Mouse (Mus musculus): ENCODE data around the gene Chil3. TPM values are rescaled to one million over a fixed set of nuclear protein-coding genes. Genes with fewer than 3 reads are reported as not detected.
"Not testable (repeated sequence)": the region's sequence is repeated elsewhere in the genome, so short reads cannot be mapped to it uniquely, and the experiment has no call there.

Chil3 gene
- total and polyA plus RNA-seq, 3 experiments, result not detected

- H3K4me3 ChIP-seq (replicated peaks in 1 of 3; ENCODE audit: low read depth in 2 of 3, low read length in 2 of 3, poor library complexity in 1 of 3); H3K27me3 ChIP-seq (replicated peaks); H3K4me1 ChIP-seq (ENCODE audit: control insufficient read depth in 1 of 2, insufficient read depth in 2 of 2); H3K9me3 ChIP-seq (replicated peaks; ENCODE audit: low read length); dilution Hi-C loops (cut with MboI; ENCODE audit: extremely low pct_ligation_motif_present, extremely low pct_unique_long_range_greater_than_20kb, low sequenced_read_pairs); H3K27ac ChIP-seq (ENCODE audit: insufficient read depth, low read depth); in situ Hi-C loops (cut with MboI; ENCODE audit: low pct_ligation_motif_present, low pct_unique_long_range_greater_than_20kb, low sequenced_read_pairs); DNase-seq (ENCODE audit: extremely low read depth); H3K79me2 ChIP-seq (replicated peaks; ENCODE audit: control insufficient read depth, extremely low read depth, insufficient read depth, poor library complexity, severe bottlenecking); H3K4me2 ChIP-seq (ENCODE audit: insufficient read depth, low read depth, poor library complexity, severe bottlenecking); H3K36me3 ChIP-seq (replicated peaks in 1 of 2; ENCODE audit: control insufficient read depth in 1 of 2, insufficient read depth in 1 of 2, low read length in 1 of 2); H3K9ac ChIP-seq (ENCODE audit: insufficient read depth, low read depth): not testable (repeated sequence)
Measured at GRCm38 (mm10) chr3:106172506-106172905, 5.1 kb upstream of the Chil3 start.

GRCm38 (mm10) chr3:106171135-106171731 is 3.9 kb upstream of the Chil3 start:
- Histone ChIP-seq H3K4me2 (ENCODE audit: insufficient read depth, low read depth, poor library complexity, severe bottlenecking) (no peak overlapping the region), H3K9ac (ENCODE audit: insufficient read depth, low read depth) (no peak overlapping the region), H3K4me1 (ENCODE audit: control insufficient read depth in 1 of 2, insufficient read depth in 2 of 2) (no peaks in the 10 kb centered on the region), H3K27me3 (replicated peaks) (peaks cover 2% of the 10 kb centered on the region), H3K4me3 (replicated peaks in 1 of 3; ENCODE audit: low read depth in 2 of 3, low read length in 2 of 3, poor library complexity in 1 of 3) (no peak overlapping the region), H3K79me2 (replicated peaks; ENCODE audit: control insufficient read depth, extremely low read depth, insufficient read depth, poor library complexity, severe bottlenecking) (no peaks in the 10 kb centered on the region), H3K9me3 (replicated peaks; ENCODE audit: low read length) (no peaks in the 10 kb centered on the region), H3K36me3 (replicated peaks in 1 of 2; ENCODE audit: control insufficient read depth in 1 of 2, insufficient read depth in 1 of 2, low read length in 1 of 2) (no peaks in the 10 kb centered on the region), H3K27ac (ENCODE audit: insufficient read depth, low read depth) (no peak overlapping the region)
- no peak for DNase-seq (ENCODE audit: extremely low read depth)
- in situ Hi-C loops (cut with MboI; ENCODE audit: low pct_ligation_motif_present, low pct_unique_long_range_greater_than_20kb, low sequenced_read_pairs), result no loop called here
- TF ChIP-seq JUND (conservative IDR thresholded peaks at IDR 0.05; ENCODE audit: low read depth, low read length), result no peak
- no peak for TF ChIP-seq KAT2A (IDR thresholded peaks at IDR 0.05; ENCODE audit: insufficient replicate concordance, low read length)
- TF ChIP-seq TCF12 (IDR thresholded peaks at IDR 0.05; ENCODE audit: low read depth, low read length), result no peak
- TF ChIP-seq NRF1 (IDR thresholded peaks at IDR 0.05; ENCODE audit: low read depth, low read length), result no peak
- no peak for TF ChIP-seq EP300 (IDR thresholded peaks at IDR 0.05; ENCODE audit: low read length)
- TF ChIP-seq NELFE (IDR thresholded peaks at IDR 0.05; ENCODE audit: low read depth, low read length), result no peak
- TF ChIP-seq CHD2 (IDR thresholded peaks at IDR 0.05; ENCODE audit: low read length), result no peak
- no peak for TF ChIP-seq RAD21 (IDR thresholded peaks at IDR 0.05; ENCODE audit: low read depth, low read length)
- no peak for TF ChIP-seq MAFK (IDR thresholded peaks at IDR 0.05; ENCODE audit: insufficient replicate concordance, low read length)
- TF ChIP-seq MXI1 (IDR thresholded peaks at IDR 0.05; ENCODE audit: low read depth, low read length), result no peak
- TF ChIP-seq MYC (IDR thresholded peaks at IDR 0.05; ENCODE audit: low read depth, low read length), result no peak
- no peak for TF ChIP-seq MAX (IDR thresholded peaks at IDR 0.05; ENCODE audit: low read length)
- TF ChIP-seq BHLHE40 (IDR thresholded peaks at IDR 0.05; ENCODE audit: low read depth, low read length), result no peak
- no peak for TF ChIP-seq IRF4 (IDR thresholded peaks at IDR 0.05; ENCODE audit: low read depth, low read length)
- no peak for TF ChIP-seq ZKSCAN1 (IDR thresholded peaks at IDR 0.05; ENCODE audit: borderline replicate concordance, low read depth, low read length)
- dilution Hi-C loops (cut with MboI; ENCODE audit: extremely low pct_ligation_motif_present, extremely low pct_unique_long_range_greater_than_20kb, low sequenced_read_pairs), result no loop called here
